26 mouse cellular contexts compared by ENCODE assay signal in the genomic region with DNA sequence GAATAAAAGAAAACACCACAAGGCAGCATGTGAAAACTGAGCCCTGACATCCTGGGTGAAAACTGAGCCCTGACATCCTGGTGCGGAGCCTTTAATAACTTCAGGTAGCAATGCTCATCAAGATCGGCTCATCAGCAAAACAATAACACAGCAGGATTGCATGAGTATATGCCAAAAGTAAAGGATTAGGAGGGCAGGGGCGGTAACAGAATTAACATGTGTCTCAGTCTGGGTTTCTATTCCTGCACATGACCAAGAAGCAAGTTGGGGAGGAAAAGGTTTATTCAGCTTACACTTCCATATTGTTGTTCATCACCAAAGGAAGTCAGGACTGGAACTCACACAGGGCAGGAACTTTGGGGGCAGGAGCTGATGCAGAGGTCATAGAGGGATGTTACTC.
"Had no signal": no experiment of that assay in that cellular context is flagged by ENCODE, and none has a peak within 500 bp of the region (broad histone marks: within the 10 kb centered on the region; RNA-seq: fewer than 3 reads in every experiment).

No protein-coding gene starts in this region.

- H3K27me3 ChIP-seq: embryonic facial prominence, embryonic 12.5 days; embryonic facial prominence, embryonic 13.5 days; embryonic facial prominence, embryonic 15.5 days; forebrain, embryonic 12.5 days; forebrain, embryonic 13.5 days; forebrain, embryonic 15.5 days had no signal

- H3K4me2 ChIP-seq: embryonic facial prominence, embryonic 12.5 days; embryonic facial prominence, embryonic 13.5 days; embryonic facial prominence, embryonic 15.5 days; forebrain, embryonic 12.5 days; forebrain, embryonic 13.5 days; forebrain, embryonic 15.5 days had no signal

- H3K27ac ChIP-seq: embryonic facial prominence, embryonic 10.5 days; embryonic facial prominence, embryonic 12.5 days; embryonic facial prominence, embryonic 13.5 days; embryonic facial prominence, embryonic 15.5 days; forebrain, embryonic 10.5 days; forebrain, embryonic 12.5 days; forebrain, embryonic 13.5 days; forebrain, embryonic 15.5 days; gastrocnemius, adult 2 months; heart, adult 2 months had no signal

- DNase-seq: cerebellum, adult 9-11 months; cerebellum, postnatal 10 days; cerebellum, postnatal 14 days; cerebellum, postnatal 25 days; cerebellum, postnatal 36 days; embryo, embryonic 11 days; forebrain, postnatal 0 days; gastrocnemius, adult 2 months; gastrocnemius, postnatal 10 days; gastrocnemius, postnatal 14 days; gastrocnemius, postnatal 25 days; gastrocnemius, postnatal 36 days; heart, adult 11 months; heart, adult 18-20 months; heart, adult 2 months had no signal

- H3K9me3 ChIP-seq: embryonic facial prominence, embryonic 10.5 days; embryonic facial prominence, embryonic 12.5 days; embryonic facial prominence, embryonic 13.5 days; embryonic facial prominence, embryonic 15.5 days; forebrain, embryonic 10.5 days; forebrain, embryonic 12.5 days; forebrain, embryonic 13.5 days; forebrain, embryonic 15.5 days had no signal

- ATAC-seq: forebrain, embryonic 13.5 days; forebrain, embryonic 14.5 days; forebrain, embryonic 15.5 days; forebrain, embryonic 16.5 days; forebrain, postnatal 0 days had no signal

- H3K4me1 ChIP-seq: embryonic facial prominence, embryonic 12.5 days; embryonic facial prominence, embryonic 13.5 days; embryonic facial prominence, embryonic 15.5 days; forebrain, embryonic 10.5 days; forebrain, embryonic 12.5 days; forebrain, embryonic 13.5 days; forebrain, embryonic 15.5 days had no signal

- H3K9ac ChIP-seq: embryonic facial prominence, embryonic 12.5 days; embryonic facial prominence, embryonic 13.5 days; embryonic facial prominence, embryonic 15.5 days; forebrain, embryonic 12.5 days; forebrain, embryonic 13.5 days; forebrain, embryonic 15.5 days; forebrain, postnatal 0 days had no signal

- H3K36me3 ChIP-seq: embryonic facial prominence, embryonic 10.5 days; embryonic facial prominence, embryonic 12.5 days; embryonic facial prominence, embryonic 13.5 days; embryonic facial prominence, embryonic 15.5 days; forebrain, embryonic 10.5 days; forebrain, embryonic 12.5 days; forebrain, embryonic 15.5 days had no signal

- H3K4me3 ChIP-seq: embryonic facial prominence, embryonic 10.5 days; embryonic facial prominence, embryonic 12.5 days; embryonic facial prominence, embryonic 13.5 days; embryonic facial prominence, embryonic 15.5 days; erythroblast, embryonic 14.5 days; forebrain, embryonic 10.5 days; forebrain, embryonic 12.5 days; forebrain, embryonic 13.5 days; forebrain, embryonic 15.5 days; gastrocnemius, adult 2 months; heart, adult 2 months had no signal
